Mouse (Mus musculus): ENCODE data around the gene Lgi4. TPM values are rescaled to one million over a fixed set of nuclear protein-coding genes. Genes with fewer than 3 reads are reported as not detected.

Gene Lgi4
- total and polyA plus RNA-seq, 3 experiments = not detected

DNA sequence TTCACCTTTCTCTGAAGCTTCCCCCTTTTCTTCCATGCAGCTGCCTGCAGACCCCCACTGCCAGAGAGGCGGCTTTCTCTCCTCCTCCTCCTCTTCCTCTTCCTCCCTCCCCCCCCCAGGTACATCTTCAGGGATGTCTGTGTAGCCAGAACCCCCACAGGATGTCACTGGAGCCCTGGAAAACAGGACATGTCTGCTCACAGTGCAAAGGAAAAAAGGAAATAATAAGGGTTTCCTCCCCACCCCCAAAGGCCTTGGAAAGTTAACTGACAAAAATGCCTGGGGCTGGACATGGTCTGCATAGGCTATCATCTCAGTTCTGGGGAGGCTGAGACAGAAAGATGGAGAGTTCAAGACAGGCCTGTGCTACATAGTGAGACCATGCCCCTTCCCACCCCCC, 22.0 kb downstream of the Lgi4 start:
- no peak for DNase-seq (ENCODE audit: extremely low read depth)
- H3K4me2 ChIP-seq (ENCODE audit: insufficient read depth, low read depth, poor library complexity, severe bottlenecking) = no peak overlapping the region
- no peaks in the 10 kb centered on the region for H3K79me2 ChIP-seq (replicated peaks; ENCODE audit: control insufficient read depth, extremely low read depth, insufficient read depth, poor library complexity, severe bottlenecking)
- H3K4me3 ChIP-seq (replicated peaks in 1 of 3; ENCODE audit: low read depth in 2 of 3, low read length in 2 of 3, poor library complexity in 1 of 3) = no peak overlapping the region
- H3K4me1 ChIP-seq (ENCODE audit: control insufficient read depth in 1 of 2, insufficient read depth in 2 of 2) = peaks cover 0 to 7% of the 10 kb centered on the region in 2 experiments; a peak in 2 of 4 replicates
- H3K27me3 ChIP-seq (replicated peaks) = peaks cover 10% of the 10 kb centered on the region
- H3K27ac ChIP-seq (ENCODE audit: insufficient read depth, low read depth) = no peak overlapping the region
- peaks cover 6% of the 10 kb centered on the region for H3K9me3 ChIP-seq (replicated peaks; ENCODE audit: low read length)
- dilution Hi-C loops (cut with MboI; ENCODE audit: extremely low pct_ligation_motif_present, extremely low pct_unique_long_range_greater_than_20kb, low sequenced_read_pairs) (no loop called here), in situ Hi-C loops (cut with MboI; ENCODE audit: low pct_ligation_motif_present, low pct_unique_long_range_greater_than_20kb, low sequenced_read_pairs) (no loop called here)
- no peaks in the 10 kb centered on the region for H3K36me3 ChIP-seq (replicated peaks in 1 of 2; ENCODE audit: control insufficient read depth in 1 of 2, insufficient read depth in 1 of 2, low read length in 1 of 2)
- TF ChIP-seq MXI1 (IDR thresholded peaks at IDR 0.05; ENCODE audit: low read depth, low read length) (no peak), MAX (IDR thresholded peaks at IDR 0.05; ENCODE audit: low read length) (no peak), CHD2 (IDR thresholded peaks at IDR 0.05; ENCODE audit: low read length) (no peak), EP300 (IDR thresholded peaks at IDR 0.05; ENCODE audit: low read length) (no peak), GABPA (IDR thresholded peaks at IDR 0.05; ENCODE audit: insufficient replicate concordance, low read depth, low read length) (no peak), USF1 (IDR thresholded peaks at IDR 0.05; ENCODE audit: low read depth, low read length) (no peak), MYC (IDR thresholded peaks at IDR 0.05; ENCODE audit: low read depth, low read length) (no peak), SMC3 (IDR thresholded peaks at IDR 0.05; ENCODE audit: low read depth, low read length) (no peak), RAD21 (IDR thresholded peaks at IDR 0.05; ENCODE audit: low read depth, low read length) (no peak), HCFC1 (IDR thresholded peaks at IDR 0.05; ENCODE audit: low read depth, low read length) (no peak), ETS1 (conservative IDR thresholded peaks at IDR 0.05; ENCODE audit: low read depth, low read length) (no peak), CHD1 (IDR thresholded peaks at IDR 0.05; ENCODE audit: low read depth, low read length) (no peak), ZKSCAN1 (IDR thresholded peaks at IDR 0.05; ENCODE audit: borderline replicate concordance, low read depth, low read length) (no peak), E2F4 (IDR thresholded peaks at IDR 0.05; ENCODE audit: insufficient replicate concordance, low read depth, low read length) (no peak), ZNF384 (IDR thresholded peaks at IDR 0.05; ENCODE audit: low read depth, low read length) (no peak), JUN (IDR thresholded peaks at IDR 0.05; ENCODE audit: insufficient read depth, low read depth, low read length) (no peak), RCOR1 (conservative IDR thresholded peaks at IDR 0.05; ENCODE audit: low read depth, low read length) (no peak), CTCF (conservative IDR thresholded peaks at IDR 0.05 in 1 of 2, IDR thresholded peaks at IDR 0.05 in 1 of 2; ENCODE audit: low read depth in 2 of 2, low read length in 2 of 2) (no peak), JUND (conservative IDR thresholded peaks at IDR 0.05; ENCODE audit: low read depth, low read length) (no peak)
- no peak overlapping the region for H3K9ac ChIP-seq (ENCODE audit: insufficient read depth, low read depth)

DNA sequence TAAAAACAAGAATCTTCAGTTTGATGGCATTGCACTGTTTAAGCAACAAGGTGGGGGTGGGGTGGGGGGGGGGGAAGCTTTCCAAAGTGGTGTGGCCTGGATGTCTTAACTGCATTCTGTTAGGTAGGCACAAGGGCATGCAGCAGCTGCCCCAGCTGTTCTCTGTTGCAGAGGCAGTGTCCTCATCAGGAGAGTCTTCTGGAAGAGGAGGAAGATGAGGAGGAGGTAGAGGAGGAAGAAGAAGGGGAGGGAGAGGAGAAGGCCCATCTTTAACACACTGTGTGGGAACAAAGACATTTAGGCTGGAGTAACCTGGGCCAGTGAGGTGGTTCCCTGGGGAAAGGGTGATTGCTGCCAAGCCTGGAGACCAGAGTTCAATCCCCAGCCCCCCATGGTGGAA, 23.0 kb downstream of the Lgi4 start:
- H3K27me3 ChIP-seq (replicated peaks) = peaks cover 10% of the 10 kb centered on the region
- no peak overlapping the region for H3K27ac ChIP-seq (ENCODE audit: insufficient read depth, low read depth)
- TF ChIP-seq JUND (conservative IDR thresholded peaks at IDR 0.05; ENCODE audit: low read depth, low read length) (no peak), MAZ (IDR thresholded peaks at IDR 0.05; ENCODE audit: low read depth, low read length) (no peak), POLR2AphosphoS2 (IDR thresholded peaks at IDR 0.05; ENCODE audit: low read depth, low read length) (no peak), MAFK (IDR thresholded peaks at IDR 0.05; ENCODE audit: insufficient replicate concordance, low read length) (no peak), USF2 (conservative IDR thresholded peaks at IDR 0.05; ENCODE audit: low read depth, low read length) (no peak), CHD1 (IDR thresholded peaks at IDR 0.05; ENCODE audit: low read depth, low read length) (no peak), POLR2A (IDR thresholded peaks at IDR 0.05; ENCODE audit: low read depth, low read length) (no peak), BHLHE40 (IDR thresholded peaks at IDR 0.05; ENCODE audit: low read depth, low read length) (no peak), ZNF384 (IDR thresholded peaks at IDR 0.05; ENCODE audit: low read depth, low read length) (no peak), NRF1 (IDR thresholded peaks at IDR 0.05; ENCODE audit: low read depth, low read length) (no peak), ZMIZ1 (IDR thresholded peaks at IDR 0.05; ENCODE audit: low read depth, low read length) (no peak), ZC3H11A (IDR thresholded peaks at IDR 0.05; ENCODE audit: low read depth, low read length) (no peak), MXI1 (IDR thresholded peaks at IDR 0.05; ENCODE audit: low read depth, low read length) (no peak), JUN (IDR thresholded peaks at IDR 0.05; ENCODE audit: insufficient read depth, low read depth, low read length) (no peak)
- peaks cover 6% of the 10 kb centered on the region for H3K9me3 ChIP-seq (replicated peaks; ENCODE audit: low read length)
- H3K4me2 ChIP-seq (ENCODE audit: insufficient read depth, low read depth, poor library complexity, severe bottlenecking) = no peak overlapping the region
- dilution Hi-C loops (cut with MboI; ENCODE audit: extremely low pct_ligation_motif_present, extremely low pct_unique_long_range_greater_than_20kb, low sequenced_read_pairs) (no loop called here), in situ Hi-C loops (cut with MboI; ENCODE audit: low pct_ligation_motif_present, low pct_unique_long_range_greater_than_20kb, low sequenced_read_pairs) (no loop called here)
- peaks cover 0 to 7% of the 10 kb centered on the region in 2 experiments; a peak in 2 of 4 replicates for H3K4me1 ChIP-seq (ENCODE audit: control insufficient read depth in 1 of 2, insufficient read depth in 2 of 2)
- DNase-seq (ENCODE audit: extremely low read depth) = no peak
- no peaks in the 10 kb centered on the region for H3K79me2 ChIP-seq (replicated peaks; ENCODE audit: control insufficient read depth, extremely low read depth, insufficient read depth, poor library complexity, severe bottlenecking)
- no peak overlapping the region for H3K9ac ChIP-seq (ENCODE audit: insufficient read depth, low read depth)
- no peaks in the 10 kb centered on the region for H3K36me3 ChIP-seq (replicated peaks in 1 of 2; ENCODE audit: control insufficient read depth in 1 of 2, insufficient read depth in 1 of 2, low read length in 1 of 2)
- no peak overlapping the region for H3K4me3 ChIP-seq (replicated peaks in 1 of 3; ENCODE audit: low read depth in 2 of 3, low read length in 2 of 3, poor library complexity in 1 of 3)

Measured in CH12.LX (cell line).